Mouse (Mus musculus): ENCODE results near the gene Prr5l.

Prr5l gene

GRCm38 (mm10) chr2:101723333-101723881, 159.4 kb downstream of the Prr5l start:
- DNase-seq (ENCODE audit: low read depth, low spot score): no peak

GRCm38 (mm10) chr2:101722370-101723332, 160.2 kb downstream of the Prr5l start:
- peak; percentile 57 for DNase-seq (ENCODE audit: low read depth, low spot score)

GRCm38 (mm10) chr2:101721835-101722234, 161.0 kb downstream of the Prr5l start:
- DNase-seq (ENCODE audit: low read depth, low spot score): no peak

- no peak for DNase-seq (ENCODE audit: low read depth, low spot score)
These were observed 165.7 kb downstream of the Prr5l start for GRCm38 (mm10) chr2:101717162-101717561.

- no peak for DNase-seq (ENCODE audit: low read depth, low spot score)
These were observed 167.0 kb downstream of the Prr5l start for GRCm38 (mm10) chr2:101715650-101716323.

GRCm38 (mm10) chr2:101711608-101712007, 171.2 kb downstream of the Prr5l start:
- DNase-seq (ENCODE audit: low read depth, low spot score): no peak

- DNase-seq (ENCODE audit: low read depth, low spot score): peak; percentile 67
These were observed 176.8 kb downstream of the Prr5l start for GRCm38 (mm10) chr2:101705941-101706485.

GRCm38 (mm10) chr2:101699284-101699683, 183.5 kb downstream of the Prr5l start:
- DNase-seq (ENCODE audit: low read depth, low spot score): no peak

GRCm38 (mm10) chr2:101695584-101695983, 187.2 kb downstream of the Prr5l start:
- DNase-seq (ENCODE audit: low read depth, low spot score): no peak

GRCm38 (mm10) chr2:101693577-101694215, 189.1 kb downstream of the Prr5l start:
- DNase-seq (ENCODE audit: low read depth, low spot score): peak; percentile 57

GRCm38 (mm10) chr2:101693043-101693442, 189.8 kb downstream of the Prr5l start:
- DNase-seq (ENCODE audit: low read depth, low spot score): no peak

GRCm38 (mm10) chr2:101690252-101690827, 192.5 kb downstream of the Prr5l start:
- no peak for DNase-seq (ENCODE audit: low read depth, low spot score)

- no peak for DNase-seq (ENCODE audit: low read depth, low spot score)
These were observed 194.8 kb downstream of the Prr5l start for GRCm38 (mm10) chr2:101688011-101688410.

- no peak for DNase-seq (ENCODE audit: low read depth, low spot score)
These were observed 198.4 kb downstream of the Prr5l start for GRCm38 (mm10) chr2:101684421-101684820.

GRCm38 (mm10) chr2:101679164-101679784, 203.6 kb downstream of the Prr5l start:
- DNase-seq (ENCODE audit: low read depth, low spot score): peak; percentile 35

- DNase-seq (ENCODE audit: low read depth, low spot score): peak; percentile 91
These were observed 204.4 kb downstream of the Prr5l start, which contains the start of gene Traf6 for GRCm38 (mm10) chr2:101678236-101679021. Gene Traf6, plus strand, starts transcription at chr2:101678429.

GRCm38 (mm10) chr2:101673547-101673946, 209.3 kb downstream of the Prr5l start:
- DNase-seq (ENCODE audit: low read depth, low spot score): no peak

GRCm38 (mm10) chr2:101668751-101669150, 214.1 kb downstream of the Prr5l start:
- no peak for DNase-seq (ENCODE audit: low read depth, low spot score)

GRCm38 (mm10) chr2:101665703-101666092, 217.1 kb downstream of the Prr5l start:
- no peak for DNase-seq (ENCODE audit: low read depth, low spot score)
